ENCODE assay signal across 8 mouse cellular contexts in genomic region chr7:98564607-98565364, GRCm38 (mm10).
DNase-seq lines count a peak whose midpoint lies in the region; ATAC-seq and TF ChIP-seq lines count a peak whose summit lies in the region.

No protein-coding gene starts in this region.

- dilution Hi-C loops in CH12.LX (cut with MboI; ENCODE audit: extremely low pct_ligation_motif_present, extremely low pct_unique_long_range_greater_than_20kb, low sequenced_read_pairs), result no loop called here

- TF ChIP-seq POLR2A in CH12.LX (IDR thresholded peaks at IDR 0.05; ENCODE audit: low read depth, low read length), result no peak

- in situ Hi-C loops in CH12.LX (cut with MboI; ENCODE audit: low pct_ligation_motif_present, low pct_unique_long_range_greater_than_20kb, low sequenced_read_pairs), result no loop called here

- H3K27ac ChIP-seq in CH12.LX (ENCODE audit: insufficient read depth, low read depth), result no peak overlapping the region
- no peak overlapping the region for H3K27ac ChIP-seq in hindbrain, embryonic 12.5 days

- DNase-seq in CH12.LX (ENCODE audit: extremely low read depth), result peak; percentile 28
- peak; percentile 64 to 79 for DNase-seq in heart, adult 18-20 months
- DNase-seq in kidney, adult 8-10 months, result peak; percentile 58 to 61
- no peak for DNase-seq in urinary bladder, postnatal 4 days (ENCODE audit: low spot score in 2 of 2)
- DNase-seq in right cerebral cortex, postnatal 4 days, result no peak
- DNase-seq in frontal cortex, postnatal 10 days (ENCODE audit: low spot score in 2 of 2), result no peak

- peaks cover 5 to 27% of the 10 kb centered on the region in 2 experiments for H3K4me1 ChIP-seq in CH12.LX (ENCODE audit: control insufficient read depth in 1 of 2, insufficient read depth in 2 of 2)
- H3K4me1 ChIP-seq in hindbrain, embryonic 12.5 days, result no peaks in the 10 kb centered on the region

- peak; percentile 47 for ATAC-seq in megakaryocyte, adult 5-6 weeks (ENCODE audit: poor library complexity, severe bottlenecking)
- ATAC-seq in hindbrain, embryonic 12.5 days (ENCODE audit: low FRiP score), result no peak

- WGBS in hindbrain, embryonic 12.5 days, result 73% methylated on average over 9 of the region's 9 CpGs

- no peak for TF ChIP-seq EP300 in CH12.LX (IDR thresholded peaks at IDR 0.05; ENCODE audit: low read length)

- TF ChIP-seq CTCF in CH12.LX (conservative IDR thresholded peaks at IDR 0.05 in 1 of 2, IDR thresholded peaks at IDR 0.05 in 1 of 2; ENCODE audit: low read depth in 2 of 2, low read length in 2 of 2), result no peak

- no peaks in the 10 kb centered on the region for H3K9me3 ChIP-seq in CH12.LX (replicated peaks; ENCODE audit: low read length)
- no peaks in the 10 kb centered on the region for H3K9me3 ChIP-seq in hindbrain, embryonic 12.5 days (replicated peaks)

- no peak overlapping the region for H3K4me2 ChIP-seq in CH12.LX (ENCODE audit: insufficient read depth, low read depth, poor library complexity, severe bottlenecking)
- H3K4me2 ChIP-seq in hindbrain, embryonic 12.5 days (replicated peaks), result no peak overlapping the region

- no peak overlapping the region for H3K9ac ChIP-seq in CH12.LX (ENCODE audit: insufficient read depth, low read depth)
- H3K9ac ChIP-seq in hindbrain, embryonic 12.5 days, result no peak overlapping the region

- H3K36me3 ChIP-seq in CH12.LX (replicated peaks in 1 of 2; ENCODE audit: control insufficient read depth in 1 of 2, insufficient read depth in 1 of 2, low read length in 1 of 2), result no peaks in the 10 kb centered on the region
- no peaks in the 10 kb centered on the region for H3K36me3 ChIP-seq in hindbrain, embryonic 12.5 days

- H3K79me2 ChIP-seq in CH12.LX (replicated peaks; ENCODE audit: control insufficient read depth, extremely low read depth, insufficient read depth, poor library complexity, severe bottlenecking), result no peaks in the 10 kb centered on the region

- TF ChIP-seq RAD21 in CH12.LX (IDR thresholded peaks at IDR 0.05; ENCODE audit: low read depth, low read length), result no peak

- H3K4me3 ChIP-seq in CH12.LX (replicated peaks in 1 of 3; ENCODE audit: low read depth in 2 of 3, low read length in 2 of 3, poor library complexity in 1 of 3), result no peak overlapping the region
- H3K4me3 ChIP-seq in hindbrain, embryonic 12.5 days, result no peak overlapping the region

- H3K27me3 ChIP-seq in CH12.LX (replicated peaks), result no peaks in the 10 kb centered on the region
- no peaks in the 10 kb centered on the region for H3K27me3 ChIP-seq in hindbrain, embryonic 12.5 days

TF ChIP-seq in CH12.LX, 34 proteins besides CTCF, POLR2A, EP300 and RAD21:
- TF ChIP-seq ZKSCAN1 (IDR thresholded peaks at IDR 0.05; ENCODE audit: borderline replicate concordance, low read depth, low read length), result peak; percentile 55
- no peak for TF ChIP-seq NELFE (IDR thresholded peaks at IDR 0.05; ENCODE audit: low read depth, low read length)
- TF ChIP-seq ZNF384 (IDR thresholded peaks at IDR 0.05; ENCODE audit: low read depth, low read length), result peak; percentile 75
- no peak for TF ChIP-seq TBP (conservative IDR thresholded peaks at IDR 0.05; ENCODE audit: low read depth, low read length)

Comparison
In these comparisons a context has a peak if more than half of its experiments do, and no peak if none do; other contexts are left out.
1. DNase-seq: peak in CH12.LX (single experiment), heart, adult 18-20 months (2 of 2) and kidney, adult 8-10 months (2 of 2); none in urinary bladder, postnatal 4 days (0 of 2), right cerebral cortex, postnatal 4 days (single experiment) and frontal cortex, postnatal 10 days (0 of 2).